Mouse (Mus musculus): ENCODE measurements at regions not wholly inside any gene's neighbourhood (a gene's known extent, or its start where the extent isn't known, plus 50 kb on each side); places are given as distances from the start of the nearest gene placed in this dataset.

GRCm38 (mm10) chr17:79536549-79536948 is 75.1 kb upstream of the Rmdn2 start:
- TF ChIP-seq CTCF (IDR thresholded peaks at IDR 0.05; ENCODE audit: extremely low read depth, insufficient read length, insufficient replicate concordance, low read depth, low read length), result no peak
- no peak for TF ChIP-seq POLR2A (IDR thresholded peaks at IDR 0.05; ENCODE audit: low read depth, low read length)

Measured in small intestine, adult 2 months (tissue).